Mouse (Mus musculus): ENCODE data around the gene Capzb.

DNA sequence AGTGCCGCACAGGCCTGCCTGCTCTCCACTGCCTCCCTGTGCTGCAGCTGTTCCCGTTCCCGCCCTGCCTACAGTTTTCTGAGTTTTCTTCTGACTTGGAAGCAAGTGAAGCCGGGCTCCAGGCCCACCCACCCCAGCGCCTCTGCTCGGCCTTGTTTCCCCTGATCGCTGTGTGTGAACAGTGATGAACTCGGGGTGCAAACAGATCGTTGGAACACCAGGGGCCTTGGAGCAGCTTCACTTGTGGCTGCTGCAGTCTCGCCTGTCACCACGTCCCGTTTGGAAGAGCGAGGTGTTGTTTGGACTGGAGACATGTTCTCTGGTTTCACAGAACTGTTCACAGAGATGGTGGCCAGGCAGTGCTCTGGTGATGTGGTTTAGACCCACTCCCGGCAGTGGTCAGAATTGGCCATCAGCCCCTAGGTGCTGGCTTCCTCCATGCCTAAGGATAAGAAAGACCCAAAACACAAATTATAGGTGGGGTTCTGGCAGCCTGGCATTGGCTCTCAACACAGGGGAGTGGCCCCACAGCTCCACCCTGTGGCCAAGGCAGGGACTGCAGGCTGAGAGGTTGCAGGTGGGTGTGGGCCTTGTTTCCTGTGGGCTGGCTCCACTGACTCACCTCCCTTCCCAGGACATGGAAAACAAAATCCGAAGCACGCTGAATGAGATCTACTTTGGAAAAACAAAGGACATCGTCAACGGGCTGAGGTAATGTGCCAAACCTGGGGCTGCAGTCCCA lies 94.6 kb downstream of the Capzb start:
- TF ChIP-seq CTCF (IDR thresholded peaks at IDR 0.05) (peak; percentile 98), EP300 (IDR thresholded peaks at IDR 0.05) (no peak)

Data from lung, postnatal 0 days (tissue).